Mouse (Mus musculus): Measurements from ENCODE around the gene Nlrp9b.

DNA sequence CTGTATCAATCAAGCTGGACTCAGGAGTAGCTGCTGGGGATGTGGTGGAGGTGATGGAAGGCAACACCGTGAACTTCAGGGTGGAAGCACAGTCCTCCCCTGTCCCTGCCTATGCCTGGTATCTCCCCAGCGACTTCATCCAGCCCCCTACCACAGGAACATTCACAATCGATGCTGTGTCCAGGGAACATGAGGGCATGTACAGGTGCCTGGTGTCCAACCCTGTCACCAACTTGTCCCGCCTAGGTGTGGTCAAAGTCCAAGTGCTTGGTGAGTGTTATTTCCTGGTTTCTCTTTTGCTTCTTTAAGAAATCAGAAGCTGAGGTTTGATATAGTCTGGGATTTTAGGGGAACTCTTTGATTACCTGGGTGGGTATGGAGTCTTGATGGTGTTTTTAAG, 19.7 kb upstream of the Nlrp9b start:
- TF ChIP-seq CTCF (IDR thresholded peaks at IDR 0.05; ENCODE audit: low read depth) (no peak), EP300 (IDR thresholded peaks at IDR 0.05; ENCODE audit: low read depth) (no peak)

Data from liver, postnatal 0 days (tissue).